ENCODE assay signal across 13 mouse cellular contexts in the genomic region with DNA sequence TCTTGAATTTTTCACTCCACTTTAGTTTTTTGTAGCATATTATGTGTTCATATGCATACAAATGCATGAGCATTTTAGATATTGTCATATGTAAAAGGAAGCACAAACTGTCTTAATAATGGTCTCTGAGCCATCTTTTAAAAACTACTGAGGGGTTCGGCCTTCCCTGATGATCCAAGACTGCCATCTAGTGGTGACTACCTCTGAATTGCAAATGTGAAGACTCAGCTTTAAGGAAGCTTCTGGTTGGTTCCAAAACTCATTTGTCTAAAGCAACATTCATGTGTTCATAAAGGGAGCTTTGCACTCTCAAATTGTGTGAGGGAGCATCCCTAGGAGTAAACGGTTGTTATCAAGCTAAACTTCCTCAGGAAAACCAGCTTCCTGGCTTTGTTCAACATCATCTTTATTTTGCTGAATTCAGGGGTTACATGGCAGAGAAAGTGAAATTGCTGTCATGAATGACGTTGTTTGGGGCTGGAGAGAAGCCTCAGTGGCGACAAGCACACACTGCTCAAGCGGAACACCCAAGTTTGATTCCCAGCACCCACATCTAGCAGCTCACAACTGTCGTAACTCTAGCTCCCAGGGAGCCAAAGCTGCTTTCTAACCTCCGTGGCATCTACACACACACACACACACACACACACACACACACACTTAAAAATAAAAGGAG.
A peak's percentile ranks its signal among the peaks of the same experiment; 100 is the strongest.
DNase-seq lines count a peak whose midpoint lies in the region; ATAC-seq and TF ChIP-seq lines count a peak whose summit lies in the region.
"Had no signal": no experiment of that assay in that cellular context is flagged by ENCODE, and none has a peak within 500 bp of the region (broad histone marks: within the 10 kb centered on the region; RNA-seq: fewer than 3 reads in every experiment).

No protein-coding gene starts in this region.

- no peak overlapping the region for H3K9ac ChIP-seq in intestine, postnatal 0 days (ENCODE audit: low read depth, low read length)
- H3K9ac ChIP-seq in intestine, embryonic 16.5 days (ENCODE audit: low read depth, low read length), result no peak overlapping the region
- H3K9ac ChIP-seq: embryonic facial prominence, embryonic 15.5 days; hindbrain, embryonic 15.5 days; limb, embryonic 15.5 days; neural tube, embryonic 15.5 days had no signal

- H3K4me2 ChIP-seq in intestine, postnatal 0 days (replicated peaks; ENCODE audit: low read depth), result no peak overlapping the region
- no peak overlapping the region for H3K4me2 ChIP-seq in intestine, embryonic 16.5 days (ENCODE audit: low read depth, low read length)
- H3K4me2 ChIP-seq: embryonic facial prominence, embryonic 15.5 days; hindbrain, embryonic 15.5 days; limb, embryonic 15.5 days; neural tube, embryonic 15.5 days had no signal

- H3K27me3 ChIP-seq in intestine, postnatal 0 days (replicated peaks; ENCODE audit: control insufficient read depth, insufficient read depth, low read length), result no peaks in the 10 kb centered on the region
- H3K27me3 ChIP-seq in intestine, embryonic 16.5 days (replicated peaks; ENCODE audit: control insufficient read depth, insufficient read depth, low read length), result no peaks in the 10 kb centered on the region
- H3K27me3 ChIP-seq: embryonic facial prominence, embryonic 15.5 days; hindbrain, embryonic 15.5 days; limb, embryonic 15.5 days; neural tube, embryonic 15.5 days had no signal

- H3K9me3 ChIP-seq in intestine, postnatal 0 days (ENCODE audit: control insufficient read depth), result no peaks in the 10 kb centered on the region
- H3K9me3 ChIP-seq in intestine, embryonic 16.5 days (ENCODE audit: control insufficient read depth, low read length), result no peaks in the 10 kb centered on the region
- H3K9me3 ChIP-seq: embryonic facial prominence, embryonic 15.5 days; hindbrain, embryonic 15.5 days; limb, embryonic 15.5 days; neural tube, embryonic 15.5 days had no signal

- no peak overlapping the region for H3K27ac ChIP-seq in intestine, postnatal 0 days (ENCODE audit: low read depth, low read length)
- H3K27ac ChIP-seq in intestine, embryonic 16.5 days (ENCODE audit: low read length), result no peak overlapping the region
- H3K27ac ChIP-seq: embryonic facial prominence, embryonic 15.5 days; hindbrain, embryonic 15.5 days; limb, embryonic 15.5 days; neural tube, embryonic 15.5 days had no signal

- DNase-seq in 3T3-L1 (ENCODE audit: low read depth, low spot score) (peak; percentile 90), NIH3T3 (ENCODE audit: low read depth) (peak; percentile 69)
- DNase-seq in frontal cortex, adult 2 months (ENCODE audit: extremely low spot score in 1 of 2, low spot score in 1 of 2), result no peak
- DNase-seq: thymus, postnatal 4 days had no signal

- ATAC-seq in intestine, postnatal 0 days, result no peak
- ATAC-seq in intestine, embryonic 16.5 days, result no peak
- ATAC-seq in hematopoietic stem cell, adult 5-6 weeks (replicated peaks in 1 of 2; ENCODE audit: insufficient read depth in 1 of 2, low FRiP score in 2 of 2, low TSS enrichment in 1 of 2, low read depth in 1 of 2, poor library complexity in 2 of 2, severe bottlenecking in 2 of 2), result peak; percentile 69 to 91
- ATAC-seq in frontal cortex, adult (ENCODE audit: low TSS enrichment), result no peak
- no peak for ATAC-seq in erythroblast, adult 5-6 weeks (replicated peaks; ENCODE audit: low FRiP score, poor library complexity, severe bottlenecking)

- 57% methylated on average over 7 of the region's 7 CpGs for WGBS in intestine, postnatal 0 days
- 56% methylated on average over 7 of the region's 7 CpGs for WGBS in intestine, embryonic 16.5 days

- no peaks in the 10 kb centered on the region for H3K4me1 ChIP-seq in intestine, postnatal 0 days (replicated peaks; ENCODE audit: control insufficient read depth, insufficient read depth, low read length)
- no peaks in the 10 kb centered on the region for H3K4me1 ChIP-seq in intestine, embryonic 16.5 days (ENCODE audit: control insufficient read depth, insufficient read depth, low read length)
- H3K4me1 ChIP-seq: embryonic facial prominence, embryonic 15.5 days; hindbrain, embryonic 15.5 days; limb, embryonic 15.5 days; neural tube, embryonic 15.5 days had no signal

- H3K36me3 ChIP-seq in intestine, postnatal 0 days (ENCODE audit: control insufficient read depth, insufficient read depth), result no peaks in the 10 kb centered on the region
- no peaks in the 10 kb centered on the region for H3K36me3 ChIP-seq in intestine, embryonic 16.5 days (ENCODE audit: control insufficient read depth, insufficient read depth, low read length)
- H3K36me3 ChIP-seq: embryonic facial prominence, embryonic 15.5 days; hindbrain, embryonic 15.5 days; limb, embryonic 15.5 days; neural tube, embryonic 15.5 days had no signal

- H3K4me3 ChIP-seq in intestine, postnatal 0 days (ENCODE audit: low read depth, low read length), result no peak overlapping the region
- no peak overlapping the region for H3K4me3 ChIP-seq in intestine, embryonic 16.5 days (ENCODE audit: low read length)
- H3K4me3 ChIP-seq: embryonic facial prominence, embryonic 15.5 days; hindbrain, embryonic 15.5 days; limb, embryonic 15.5 days; neural tube, embryonic 15.5 days had no signal

- peak; percentile 74 for TF ChIP-seq CTCF in intestine, postnatal 0 days (IDR thresholded peaks at IDR 0.05; ENCODE audit: low read depth)

Comparison
In these comparisons a context has a peak if more than half of its experiments do, and no peak if none do; other contexts are left out.
1. ATAC-seq: peak in hematopoietic stem cell, adult 5-6 weeks (2 of 2); none in intestine, postnatal 0 days (single experiment), intestine, embryonic 16.5 days (single experiment), frontal cortex, adult (single experiment) and erythroblast, adult 5-6 weeks (single experiment).
2. DNase-seq: peak in 3T3-L1 (single experiment) and NIH3T3 (single experiment); none in frontal cortex, adult 2 months (0 of 2).